Mouse (Mus musculus) small intestine, adult 2 months (tissue): Measurements from ENCODE around the gene Afdn.

Experiments
- CTCF ChIP-seq: fragments of 200-500 bp; IDR thresholded peaks from 2 replicates; pipeline ENCODE4 v1.5.1; 2012; ENCODE audit warnings: low read depth, mild to moderate bottlenecking, control low read depth, inconsistent platforms, low read length, moderate library complexity, mixed read lengths; ENCODE audit not compliant: insufficient replicate concordance, insufficient read length; ENCODE audit errors: extremely low read depth
- POLR2A ChIP-seq: fragments of 200-500 bp; IDR thresholded peaks from 2 replicates; pipeline ENCODE4 v1.6.1; 2012; ENCODE audit warnings: low read depth, mild to moderate bottlenecking, control low read depth, inconsistent platforms, low read length, moderate library complexity

- TF ChIP-seq CTCF: no peak
- no peak for TF ChIP-seq POLR2A
These were observed 1.8 kb upstream of the Afdn start for GRCm38 (mm10) chr17:13758586-13758985.
